In genomic region chr7:75910652-75911035, GRCm38 (mm10) we compare ENCODE assay signal across 9 mouse cellular contexts.
DNase-seq lines count a peak whose midpoint lies in the region; ATAC-seq and TF ChIP-seq lines count a peak whose summit lies in the region.
"Had no signal": no experiment of that assay in that cellular context is flagged by ENCODE, and none has a peak within 500 bp of the region (broad histone marks: within the 10 kb centered on the region; RNA-seq: fewer than 3 reads in every experiment).

No protein-coding gene starts in this region.

- peak overlapping the region; percentile 50 for H3K4me2 ChIP-seq in kidney, postnatal 0 days (ENCODE audit: low read length)
- H3K4me2 ChIP-seq in hindbrain, postnatal 0 days (ENCODE audit: low read depth, low read length) = peak overlapping the region; percentile 60
- H3K4me2 ChIP-seq in neural tube, embryonic 15.5 days = peak overlapping the region; percentile 55
- H3K4me2 ChIP-seq: liver, embryonic 15.5 days had no signal

- H3K9ac ChIP-seq in kidney, postnatal 0 days (ENCODE audit: low read depth, low read length) = no peak overlapping the region
- H3K9ac ChIP-seq in hindbrain, postnatal 0 days (replicated peaks; ENCODE audit: low read length) = peak overlapping the region; percentile 45
- peak overlapping the region; percentile 34; the same call in 1 of the 2 replicates for H3K9ac ChIP-seq in neural tube, embryonic 15.5 days (replicated peaks)
- H3K9ac ChIP-seq: liver, embryonic 15.5 days had no signal

- DNase-seq in kidney, postnatal 0 days (ENCODE audit: low spot score) = no peak
- DNase-seq in kidney, postnatal 25 days = no peak
- no peak for DNase-seq in forebrain, embryonic 10.5 days (ENCODE audit: extremely low spot score, low spot score)
- DNase-seq in hindbrain, postnatal 0 days (ENCODE audit: low spot score) = no peak
- DNase-seq in frontal cortex, postnatal 36 days (ENCODE audit: low spot score in 2 of 2) = no peak

- 61% methylated on average over 8 of the region's 8 CpGs for WGBS in kidney, postnatal 0 days
- WGBS in forebrain, embryonic 10.5 days = 84% methylated on average over 8 of the region's 8 CpGs
- WGBS in hindbrain, postnatal 0 days = 59% methylated on average over 8 of the region's 8 CpGs
- WGBS in neural tube, embryonic 15.5 days = 77% methylated on average over 8 of the region's 8 CpGs

- no peak for ATAC-seq in kidney, postnatal 0 days (replicated peaks; ENCODE audit: low FRiP score, low read depth)
- ATAC-seq in hindbrain, postnatal 0 days = no peak
- no peak for ATAC-seq in neural tube, embryonic 15.5 days (ENCODE audit: low FRiP score)
- no peak for ATAC-seq in megakaryocyte progenitor cell, adult 5-6 weeks (replicated peaks; ENCODE audit: poor library complexity)
- no peak for ATAC-seq in megakaryocyte-erythroid progenitor cell, adult 5-6 weeks (replicated peaks; ENCODE audit: low FRiP score, low TSS enrichment, poor library complexity, severe bottlenecking)

- no peaks in the 10 kb centered on the region for H3K9me3 ChIP-seq in kidney, postnatal 0 days (replicated peaks; ENCODE audit: low read length)
- no peaks in the 10 kb centered on the region for H3K9me3 ChIP-seq in forebrain, embryonic 10.5 days
- no peaks in the 10 kb centered on the region for H3K9me3 ChIP-seq in hindbrain, postnatal 0 days (ENCODE audit: low read length)
- no peaks in the 10 kb centered on the region for H3K9me3 ChIP-seq in neural tube, embryonic 15.5 days (replicated peaks)
- H3K9me3 ChIP-seq: liver, embryonic 15.5 days had no signal

- H3K36me3 ChIP-seq in kidney, postnatal 0 days (ENCODE audit: insufficient read depth, low read length) = no peaks in the 10 kb centered on the region
- H3K36me3 ChIP-seq in forebrain, embryonic 10.5 days (replicated peaks) = no peaks in the 10 kb centered on the region
- H3K36me3 ChIP-seq in hindbrain, postnatal 0 days (ENCODE audit: insufficient read depth, low read length) = no peaks in the 10 kb centered on the region
- no peaks in the 10 kb centered on the region for H3K36me3 ChIP-seq in neural tube, embryonic 15.5 days
- H3K36me3 ChIP-seq: liver, embryonic 15.5 days had no signal

- H3K4me3 ChIP-seq in kidney, postnatal 0 days (replicated peaks; ENCODE audit: low read depth, low read length) = peak overlapping the region; percentile 8; the same call in 1 of the 2 replicates
- H3K4me3 ChIP-seq in forebrain, embryonic 10.5 days = peak overlapping the region; percentile 40
- H3K4me3 ChIP-seq in hindbrain, postnatal 0 days (ENCODE audit: low read length) = peak overlapping the region; percentile 27; the same call in 1 of the 2 replicates
- peak overlapping the region; percentile 34 for H3K4me3 ChIP-seq in neural tube, embryonic 15.5 days (replicated peaks)
- H3K4me3 ChIP-seq: liver, embryonic 15.5 days had no signal

- no peak for TF ChIP-seq CTCF in kidney, postnatal 0 days (IDR thresholded peaks at IDR 0.05; ENCODE audit: low read depth)
- TF ChIP-seq CTCF in hindbrain, postnatal 0 days (IDR thresholded peaks at IDR 0.05; ENCODE audit: low read depth) = no peak

- H3K27ac ChIP-seq in kidney, postnatal 0 days = no peak overlapping the region
- peak overlapping the region; percentile 75 for H3K27ac ChIP-seq in forebrain, embryonic 10.5 days
- peak overlapping the region; percentile 76 for H3K27ac ChIP-seq in hindbrain, postnatal 0 days
- peak overlapping the region; percentile 66 for H3K27ac ChIP-seq in neural tube, embryonic 15.5 days (replicated peaks)
- H3K27ac ChIP-seq: liver, embryonic 15.5 days had no signal

- H3K27me3 ChIP-seq in kidney, postnatal 0 days (ENCODE audit: insufficient read depth, low read length) = no peaks in the 10 kb centered on the region
- no peaks in the 10 kb centered on the region for H3K27me3 ChIP-seq in forebrain, embryonic 10.5 days (ENCODE audit: poor library complexity, severe bottlenecking)
- H3K27me3 ChIP-seq in hindbrain, postnatal 0 days (ENCODE audit: insufficient read depth, low read length) = no peaks in the 10 kb centered on the region
- H3K27me3 ChIP-seq in neural tube, embryonic 15.5 days (replicated peaks) = no peaks in the 10 kb centered on the region
- H3K27me3 ChIP-seq: liver, embryonic 15.5 days had no signal

- H3K4me1 ChIP-seq in kidney, postnatal 0 days (replicated peaks; ENCODE audit: insufficient read depth, low read length) = no peaks in the 10 kb centered on the region
- H3K4me1 ChIP-seq in forebrain, embryonic 10.5 days = peaks cover 13% of the 10 kb centered on the region
- H3K4me1 ChIP-seq in hindbrain, postnatal 0 days (ENCODE audit: insufficient read depth, low read length) = peaks cover 5% of the 10 kb centered on the region; the same call in 1 of the 2 replicates
- peaks cover 12% of the 10 kb centered on the region for H3K4me1 ChIP-seq in neural tube, embryonic 15.5 days
- H3K4me1 ChIP-seq: liver, embryonic 15.5 days had no signal
